Mouse (Mus musculus) neural tube, embryonic 14.5 days (tissue): ENCODE measurements around the gene Tmem141. TPM values are rescaled to one million over a fixed set of nuclear protein-coding genes. Genes with fewer than 3 reads are reported as not detected.

Experiments used
- ATAC-seq: fragments of 200-750 bp; cut with Nextera tagmentation; 2 replicates; pipeline ENCODE4 v1.8.0; 2017; ENCODE audit warnings: low read depth, mild to moderate bottlenecking, moderate TSS enrichment, moderate library complexity
- H3K27ac ChIP-seq: fragments of 300-500 bp; sonication (generic); 2 replicates; pipeline ENCODE4 v1.5.1; 2014; ENCODE audit warnings: low read depth, mild to moderate bottlenecking, control low read depth, low read length, moderate library complexity, mixed read lengths
- H3K27me3 ChIP-seq: fragments of 300-500 bp; sonication (generic); 2 replicates; pipeline ENCODE4 v1.6.1; 2014; ENCODE audit warnings: low read length; ENCODE audit not compliant: control insufficient read depth, insufficient read depth
- H3K36me3 ChIP-seq: fragments of 300-500 bp; sonication (generic); 2 replicates; pipeline ENCODE4 v1.6.1; 2014; ENCODE audit warnings: low read length, mixed read lengths; ENCODE audit not compliant: control insufficient read depth, insufficient read depth
- H3K4me1 ChIP-seq: fragments of 300-500 bp; sonication (generic); 2 replicates; pipeline ENCODE4 v1.6.1; 2014; ENCODE audit warnings: low read length; ENCODE audit not compliant: control insufficient read depth, insufficient read depth
- H3K4me2 ChIP-seq: fragments of 300-500 bp; sonication (generic); 2 replicates; pipeline ENCODE4 v1.6.1; 2014; ENCODE audit warnings: mild to moderate bottlenecking, low read depth, low read length, control low read depth
- H3K4me3 ChIP-seq: fragments of 300-500 bp; sonication (generic); 2 replicates; pipeline ENCODE4 v1.5.1; 2014; ENCODE audit warnings: low read depth, low read length, control low read depth, mixed read lengths
- H3K9ac ChIP-seq: fragments of 300-500 bp; sonication (generic); replicated peaks from 2 replicates; pipeline ENCODE4 v1.6.1; 2014; ENCODE audit warnings: low read depth, mild to moderate bottlenecking, control low read depth, low read length, mixed read lengths
- H3K9me3 ChIP-seq: fragments of 300-500 bp; sonication (generic); 2 replicates; pipeline ENCODE4 v1.6.1; 2016; ENCODE audit warnings: low read length; ENCODE audit not compliant: control insufficient read depth
- WGBS: fragments of 180-500 bp; shearing (Covaris S2); extraction: QIAGEN DNeasy Blood & Tissue Kit; methylation state at CpG from one replicate; pipeline ENCODE4 v1.1.7; 2014; 5-methylcytosine and 5-hydroxymethylcytosine counted together
- polyA plus RNA-seq: library from polyadenylated mRNA; unstranded; fragments of >200 nt; fragmentation: Nextera tagmentation; extraction: Ambion mirVana; gene quantifications from 2 replicates; pipeline ENCODE4 v1.2.1, GENCODE M21; 2014

Tmem141 gene
- polyA plus RNA-seq = 48.5 and 55.3 TPM in 2 replicates

GRCm38 (mm10) chr2:25621229-25622200 lies at the start of gene Tmem141:
Gene Tmem141, minus strand, starts transcription at chr2:25622005.
- Histone ChIP-seq H3K36me3 (no peaks in the 10 kb centered on the region), H3K4me1 (0 out of 2 replicates have a peak, but pooled peaks cover 3% of the 10 kb centered on the region), H3K4me3 (peak within 1 kb of the TSS; percentile 49), H3K27ac (peak within 1 kb of the TSS; percentile 52; the same call in 1 of the 2 replicates), H3K9ac (peak within 1 kb of the TSS; percentile 77), H3K27me3 (peaks cover 4% of the 10 kb centered on the region; the same call in 1 of the 2 replicates), H3K4me2 (peak within 1 kb of the TSS; percentile 76), H3K9me3 (no peaks in the 10 kb centered on the region)
- ATAC-seq = peak; percentile 95
- WGBS = 8% methylated on average over 34 of the region's 34 CpGs

DNA sequence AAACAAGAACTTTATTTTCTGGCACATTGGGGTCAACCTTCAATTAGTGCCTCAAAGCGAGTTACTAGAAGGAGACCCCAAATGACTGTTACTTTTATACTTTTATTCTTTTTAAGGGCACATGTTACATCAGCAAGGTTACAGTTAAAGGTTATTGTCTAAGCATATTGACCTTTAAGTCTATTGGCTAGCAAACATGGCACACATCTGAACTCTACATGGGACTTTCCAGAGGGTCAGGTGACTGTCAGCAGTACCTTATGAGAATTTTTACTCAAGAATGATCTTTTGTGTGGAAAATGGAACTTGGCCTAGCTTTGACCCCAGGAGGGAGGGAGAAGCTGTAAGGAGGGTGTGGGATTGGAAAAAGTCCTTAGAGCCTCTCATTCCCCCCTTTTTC lies 44.7 kb upstream of the Tmem141 start:
- Histone ChIP-seq H3K27me3 (no peaks in the 10 kb centered on the region), H3K4me3 (no peak overlapping the region), H3K4me2 (no peak overlapping the region), H3K9me3 (no peaks in the 10 kb centered on the region), H3K36me3 (no peaks in the 10 kb centered on the region), H3K9ac (no peak overlapping the region), H3K4me1 (no peaks in the 10 kb centered on the region), H3K27ac (no peak overlapping the region)
- no peak for ATAC-seq
- WGBS = 78% methylated on average over 1 of the region's 1 CpGs

DNA sequence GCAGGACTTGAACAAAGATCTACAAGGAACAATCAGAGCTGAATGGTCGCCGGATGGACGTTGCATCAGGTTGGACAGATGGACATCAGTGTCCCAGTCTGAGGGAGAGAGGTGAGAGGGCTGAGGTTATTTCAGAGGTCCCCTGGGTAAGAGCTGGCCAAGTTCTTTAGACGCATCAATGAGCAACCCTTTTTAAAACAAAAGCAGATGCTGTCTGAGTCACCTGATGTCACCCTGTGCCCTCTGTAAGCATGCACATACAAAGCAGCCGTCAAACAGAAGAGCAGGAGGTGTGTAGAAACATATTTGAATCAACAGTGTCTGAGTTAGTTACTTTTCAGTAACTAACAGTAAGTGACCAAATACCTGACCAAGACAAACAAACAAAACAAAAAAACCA lies 42.3 kb upstream of the Tmem141 start:
- H3K27ac ChIP-seq = no peak overlapping the region
- H3K27me3 ChIP-seq = no peaks in the 10 kb centered on the region
- no peak for ATAC-seq
- no peaks in the 10 kb centered on the region for H3K36me3 ChIP-seq
- whole genome bisulfite sequencing = 89% methylated on average over 5 of the region's 5 CpGs
- no peaks in the 10 kb centered on the region for H3K9me3 ChIP-seq
- no peak overlapping the region for H3K4me2 ChIP-seq
- no peak overlapping the region for H3K9ac ChIP-seq
- no peaks in the 10 kb centered on the region for H3K4me1 ChIP-seq
- no peak overlapping the region for H3K4me3 ChIP-seq

GRCm38 (mm10) chr2:25663511-25663910 lies 41.7 kb upstream of the Tmem141 start:
- no peaks in the 10 kb centered on the region for H3K36me3 ChIP-seq
- WGBS = 54% methylated on average over 1 of the region's 1 CpGs
- no peak overlapping the region for H3K27ac ChIP-seq
- no peaks in the 10 kb centered on the region for H3K4me1 ChIP-seq
- H3K9me3 ChIP-seq = no peaks in the 10 kb centered on the region
- ATAC-seq = no peak
- no peak overlapping the region for H3K9ac ChIP-seq
- no peak overlapping the region for H3K4me3 ChIP-seq
- H3K4me2 ChIP-seq = no peak overlapping the region
- H3K27me3 ChIP-seq = no peaks in the 10 kb centered on the region

GRCm38 (mm10) chr2:25661245-25661970 lies 39.6 kb upstream of the Tmem141 start:
- WGBS = 88% methylated on average over 6 of the region's 6 CpGs
- Histone ChIP-seq H3K36me3 (no peaks in the 10 kb centered on the region), H3K27ac (no peak overlapping the region), H3K4me3 (no peak overlapping the region), H3K27me3 (no peaks in the 10 kb centered on the region), H3K9ac (no peak overlapping the region), H3K4me2 (no peak overlapping the region), H3K9me3 (no peaks in the 10 kb centered on the region), H3K4me1 (no peaks in the 10 kb centered on the region)
- ATAC-seq = no peak

GRCm38 (mm10) chr2:25660279-25660678 lies 38.5 kb upstream of the Tmem141 start:
- Histone ChIP-seq H3K4me1 (no peaks in the 10 kb centered on the region), H3K9me3 (no peaks in the 10 kb centered on the region), H3K27me3 (no peaks in the 10 kb centered on the region), H3K36me3 (no peaks in the 10 kb centered on the region), H3K4me3 (no peak overlapping the region), H3K27ac (no peak overlapping the region), H3K4me2 (no peak overlapping the region), H3K9ac (no peak overlapping the region)
- 86% methylated on average over 8 of the region's 8 CpGs for WGBS
- no peak for ATAC-seq

- Histone ChIP-seq H3K27ac (no peak within 1 kb of the TSS), H3K9ac (no peak within 1 kb of the TSS), H3K36me3 (no peaks in the 10 kb centered on the region), H3K27me3 (no peaks in the 10 kb centered on the region), H3K4me1 (no peaks in the 10 kb centered on the region), H3K4me3 (no peak within 1 kb of the TSS), H3K4me2 (no peak within 1 kb of the TSS), H3K9me3 (no peaks in the 10 kb centered on the region)
- no peak for ATAC-seq
Measured at GRCm38 (mm10) chr2:25657652-25658051, 35.8 kb upstream of the Tmem141 start, which contains the start of gene Lcn5. Gene Lcn5, plus strand, starts transcription at chr2:25657952.

- H3K9me3 ChIP-seq = no peaks in the 10 kb centered on the region
- H3K4me2 ChIP-seq = no peak overlapping the region
- no peak for ATAC-seq
- H3K9ac ChIP-seq = no peak overlapping the region
- WGBS = 79% methylated on average over 4 of the region's 4 CpGs
- H3K27ac ChIP-seq = no peak overlapping the region
- no peak overlapping the region for H3K4me3 ChIP-seq
- H3K36me3 ChIP-seq = no peaks in the 10 kb centered on the region
- H3K4me1 ChIP-seq = no peaks in the 10 kb centered on the region
- H3K27me3 ChIP-seq = no peaks in the 10 kb centered on the region
Measured at GRCm38 (mm10) chr2:25657246-25657645, 35.4 kb upstream of the Tmem141 start.

GRCm38 (mm10) chr2:25656691-25657090 lies 34.9 kb upstream of the Tmem141 start:
- H3K9ac ChIP-seq = no peak overlapping the region
- no peak overlapping the region for H3K27ac ChIP-seq
- no peaks in the 10 kb centered on the region for H3K4me1 ChIP-seq
- ATAC-seq = no peak
- H3K4me3 ChIP-seq = no peak overlapping the region
- no peak overlapping the region for H3K4me2 ChIP-seq
- 82% methylated on average over 4 of the region's 4 CpGs for WGBS
- no peaks in the 10 kb centered on the region for H3K36me3 ChIP-seq
- H3K27me3 ChIP-seq = no peaks in the 10 kb centered on the region
- no peaks in the 10 kb centered on the region for H3K9me3 ChIP-seq
